Mouse (Mus musculus) large intestine, adult 2 months (tissue): ENCODE results near the gene Vipr1. TPM values are rescaled to one million over a fixed set of nuclear protein-coding genes. Genes with fewer than 3 reads are reported as not detected.
A peak's percentile ranks its signal among the peaks of the same experiment; 100 is the strongest.
"Not testable (repeated sequence)": the region's sequence is repeated elsewhere in the genome, so short reads cannot be mapped to it uniquely, and the experiment has no call there.

Source experiments
- DNase-seq: peaks from one replicate; pipeline ENCODE4 v3.0.0-alpha.2; 2012; ENCODE audit warnings: low read depth, low spot score
- WGBS: fragments of 180-500 bp; shearing (Covaris S2); methylation state at CpG from one replicate; pipeline ENCODE4 v1.1.7; 2018; 5-methylcytosine and 5-hydroxymethylcytosine counted together
- polyA plus RNA-seq: library from polyadenylated mRNA; depleted of rRNA; stranded (reverse); fragments of >200 nt; gene quantifications from 2 replicates; pipeline ENCODE4 v1.2.3, GENCODE M21; 2012; rRNA removed

Vipr1 gene
- 37.9 and 95.5 TPM in 2 replicates for polyA plus RNA-seq

- WGBS = 1% methylated on average over 79 of the region's 79 CpGs
- DNase-seq = no peak
Measured at GRCm38 (mm10) chr9:121642401-121643181, at the start of gene Vipr1. Gene Vipr1, plus strand, starts transcription at chr9:121642716.

- no peak for DNase-seq
- WGBS = 75% methylated on average over 13 of the region's 13 CpGs
Measured at GRCm38 (mm10) chr9:121592948-121593550, 49.5 kb upstream of the Vipr1 start.

GRCm38 (mm10) chr9:121593768-121594167 is 48.7 kb upstream of the Vipr1 start:
- not testable (repeated sequence) for DNase-seq
- WGBS = 86% methylated on average over 3 of the region's 3 CpGs

GRCm38 (mm10) chr9:121594771-121595170 is 47.7 kb upstream of the Vipr1 start:
- DNase-seq = no peak
- WGBS = 49% methylated on average over 4 of the region's 4 CpGs

GRCm38 (mm10) chr9:121598106-121598505 is 44.4 kb upstream of the Vipr1 start:
- 75% methylated on average over 2 of the region's 2 CpGs for whole genome bisulfite sequencing
- no peak for DNase-seq

- WGBS = 75% methylated on average over 6 of the region's 6 CpGs
- DNase-seq = no peak
Measured at GRCm38 (mm10) chr9:121599551-121599950, 43.0 kb upstream of the Vipr1 start.

GRCm38 (mm10) chr9:121600201-121600860 is 42.2 kb upstream of the Vipr1 start:
- DNase-seq = no peak
- WGBS = 54% methylated on average over 13 of the region's 13 CpGs

- DNase-seq = no peak
- 47% methylated on average over 6 of the region's 6 CpGs for WGBS
Measured at GRCm38 (mm10) chr9:121600861-121601427, 41.6 kb upstream of the Vipr1 start.

- DNase-seq = no peak
- 77% methylated on average over 2 of the region's 2 CpGs for WGBS
Measured at GRCm38 (mm10) chr9:121602381-121602780, 40.1 kb upstream of the Vipr1 start.

GRCm38 (mm10) chr9:121605414-121606278 is 36.9 kb upstream of the Vipr1 start:
- 52% methylated on average over 12 of the region's 12 CpGs for WGBS
- peak; percentile 37 for DNase-seq

- DNase-seq = no peak
- WGBS = 65% methylated on average over 1 of the region's 1 CpGs
Measured at GRCm38 (mm10) chr9:121606498-121607096, 35.9 kb upstream of the Vipr1 start.

- no peak for DNase-seq
- 65% methylated on average over 6 of the region's 6 CpGs for WGBS
Measured at GRCm38 (mm10) chr9:121609381-121609780, 33.1 kb upstream of the Vipr1 start.

- 60% methylated on average over 5 of the region's 5 CpGs for WGBS
Measured at GRCm38 (mm10) chr9:121613192-121613591, 29.3 kb upstream of the Vipr1 start.

GRCm38 (mm10) chr9:121614241-121614757 is 28.2 kb upstream of the Vipr1 start:
- no peak for DNase-seq

More at GRCm38 (mm10) chr9:121613192-121613591, 29.3 kb upstream of the Vipr1 start:
- no peak for DNase-seq

GRCm38 (mm10) chr9:121616471-121616870 is 26.0 kb upstream of the Vipr1 start:
- 70% methylated on average over 3 of the region's 3 CpGs for WGBS
- no peak for DNase-seq

- 21% methylated on average over 7 of the region's 7 CpGs for WGBS
- no peak for DNase-seq
Measured at GRCm38 (mm10) chr9:121619441-121619840, 23.1 kb upstream of the Vipr1 start.

GRCm38 (mm10) chr9:121623235-121623634 is 19.3 kb upstream of the Vipr1 start:
- 85% methylated on average over 4 of the region's 4 CpGs for WGBS
- DNase-seq = no peak

- DNase-seq = no peak
- 58% methylated on average over 2 of the region's 2 CpGs for WGBS
Measured at GRCm38 (mm10) chr9:121624920-121625319, 17.6 kb upstream of the Vipr1 start.

- DNase-seq = no peak
- WGBS = 14% methylated on average over 1 of the region's 1 CpGs
Measured at GRCm38 (mm10) chr9:121630627-121631026, 11.9 kb upstream of the Vipr1 start.
